Comparison of ENCODE assay signal across 8 mouse cellular contexts in genomic region chr12:24831964-24832427, GRCm38 (mm10). TPM values are rescaled to one million over a fixed set of nuclear protein-coding genes. Genes with fewer than 3 reads are reported as not detected.
DNase-seq lines count a peak whose midpoint lies in the region; ATAC-seq lines count a peak whose summit lies in the region.

No protein-coding gene starts in this region.

- no peaks in the 10 kb centered on the region for H3K27me3 ChIP-seq in lung, embryonic 16.5 days (ENCODE audit: control insufficient read depth, insufficient read depth, low read depth, low read length)
- no peaks in the 10 kb centered on the region for H3K27me3 ChIP-seq in embryonic facial prominence, embryonic 14.5 days (replicated peaks; ENCODE audit: control insufficient read depth, insufficient read depth, low read length)
- H3K27me3 ChIP-seq in midbrain, embryonic 14.5 days (ENCODE audit: control insufficient read depth, insufficient read depth, low read length) = no peaks in the 10 kb centered on the region

- peak overlapping the region; percentile 91 for H3K4me3 ChIP-seq in lung, embryonic 16.5 days (ENCODE audit: low read length)
- H3K4me3 ChIP-seq in embryonic facial prominence, embryonic 14.5 days (ENCODE audit: low read depth, low read length) = peak overlapping the region; percentile 93
- H3K4me3 ChIP-seq in midbrain, embryonic 14.5 days (replicated peaks; ENCODE audit: low read depth, low read length) = peak overlapping the region; percentile 87

- under 1% methylated on average over 23 of the region's 32 CpGs for WGBS in lung, embryonic 16.5 days
- WGBS in embryonic facial prominence, embryonic 14.5 days = 0% methylated on average over 14 of the region's 32 CpGs
- under 1% methylated on average over 32 of the region's 32 CpGs for WGBS in midbrain, embryonic 14.5 days

- no peak for ATAC-seq in lung, embryonic 16.5 days (ENCODE audit: low read depth)
- ATAC-seq in embryonic facial prominence, embryonic 14.5 days (ENCODE audit: low read depth) = no peak
- ATAC-seq in midbrain, embryonic 14.5 days (ENCODE audit: low FRiP score, low TSS enrichment) = no peak

- no peaks in the 10 kb centered on the region for H3K36me3 ChIP-seq in lung, embryonic 16.5 days (ENCODE audit: control insufficient read depth, insufficient read depth, low read length)
- no peaks in the 10 kb centered on the region for H3K36me3 ChIP-seq in embryonic facial prominence, embryonic 14.5 days (ENCODE audit: control insufficient read depth, insufficient read depth, low read length)
- H3K36me3 ChIP-seq in midbrain, embryonic 14.5 days (ENCODE audit: control insufficient read depth, insufficient read depth, low read length) = no peaks in the 10 kb centered on the region

- H3K4me1 ChIP-seq in lung, embryonic 16.5 days (replicated peaks; ENCODE audit: control insufficient read depth, insufficient read depth, low read length) = peaks cover 24% of the 10 kb centered on the region
- peaks cover 28% of the 10 kb centered on the region for H3K4me1 ChIP-seq in embryonic facial prominence, embryonic 14.5 days (ENCODE audit: control insufficient read depth, insufficient read depth, low read length)
- H3K4me1 ChIP-seq in midbrain, embryonic 14.5 days (ENCODE audit: control insufficient read depth, insufficient read depth, low read length) = peaks cover 32% of the 10 kb centered on the region

- no peaks in the 10 kb centered on the region for H3K9me3 ChIP-seq in lung, embryonic 16.5 days (ENCODE audit: control insufficient read depth, low read length)
- no peaks in the 10 kb centered on the region for H3K9me3 ChIP-seq in embryonic facial prominence, embryonic 14.5 days (ENCODE audit: control insufficient read depth, low read length)
- no peaks in the 10 kb centered on the region for H3K9me3 ChIP-seq in midbrain, embryonic 14.5 days (ENCODE audit: control insufficient read depth, low read length)

- H3K9ac ChIP-seq in lung, embryonic 16.5 days (ENCODE audit: low read length) = peak overlapping the region; percentile 88
- peak overlapping the region; percentile 84 for H3K9ac ChIP-seq in embryonic facial prominence, embryonic 14.5 days (ENCODE audit: low read depth, low read length)
- peak overlapping the region; percentile 94 for H3K9ac ChIP-seq in midbrain, embryonic 14.5 days (replicated peaks; ENCODE audit: low read length)

- H3K4me2 ChIP-seq in lung, embryonic 16.5 days (ENCODE audit: low read depth, low read length) = peak overlapping the region; percentile 93
- peak overlapping the region; percentile 67 for H3K4me2 ChIP-seq in embryonic facial prominence, embryonic 14.5 days (ENCODE audit: low read depth, low read length)
- H3K4me2 ChIP-seq in midbrain, embryonic 14.5 days (ENCODE audit: low read length) = peak overlapping the region; percentile 83

- H3K27ac ChIP-seq in lung, embryonic 16.5 days (ENCODE audit: low read length) = peak overlapping the region; percentile 83
- peak overlapping the region; percentile 78; the same call in 1 of the 2 replicates for H3K27ac ChIP-seq in embryonic facial prominence, embryonic 14.5 days (replicated peaks; ENCODE audit: low read depth, low read length)
- peak overlapping the region; percentile 98 for H3K27ac ChIP-seq in midbrain, embryonic 14.5 days (replicated peaks; ENCODE audit: low read depth, low read length)

- DNase-seq in adrenal gland, postnatal 25 days = peak; percentile 29
- no peak for DNase-seq in adrenal gland, adult 2 months
- DNase-seq in lung, postnatal 25 days (ENCODE audit: low spot score) = no peak
- no peak for DNase-seq in embryonic facial prominence, embryonic 14.5 days (ENCODE audit: low spot score)
- peak; percentile 29 for DNase-seq in induced T-regulatory cell, adult 2 months (ENCODE audit: low read depth)
- no peak for DNase-seq in midbrain, embryonic 14.5 days
- DNase-seq in gastrocnemius, adult 18-20 months (ENCODE audit: low spot score) = no peak

RNA-seq across cellular contexts. Expression of gene Mboat2, which starts 1.3 kb away (rescaled TPM):
- 13.0 and 21.0 TPM in 2 replicates for total RNA-seq in adrenal gland, postnatal 25 days (2021)
- 10 to 100 TPM; 12.5 to 23.0 TPM for total RNA-seq in adrenal gland, adult 2 months (2021)
- 3.5 and 4.2 TPM in 2 replicates for polyA plus RNA-seq in adrenal gland, adult 2 months (2012; rRNA removed)
- polyA plus RNA-seq in lung, embryonic 16.5 days (2015; fragmentation: Nextera tagmentation; extraction: Ambion mirVana) = 39.0 and 42.1 TPM in 2 replicates
- polyA plus RNA-seq in embryonic facial prominence, embryonic 14.5 days (2014; fragmentation: Nextera tagmentation; extraction: Ambion mirVana) = 50.5 and 55.5 TPM in 2 replicates
- polyA plus RNA-seq in midbrain, embryonic 14.5 days (2014; fragmentation: Nextera tagmentation; extraction: Ambion mirVana) = 62.3 and 91.0 TPM in 2 replicates
- total RNA-seq in gastrocnemius, adult 18-20 months (2021) = 1 to 10 TPM in 1 of 2 experiments, under 1 TPM in 1; 0.50 to 1.9 TPM

Comparison
In these comparisons a context has a peak if more than half of its experiments do, and no peak if none do; other contexts are left out.
1. DNase-seq: peak in adrenal gland, postnatal 25 days (single experiment) and induced T-regulatory cell, adult 2 months (single experiment); none in adrenal gland, adult 2 months (single experiment), lung, postnatal 25 days (single experiment), embryonic facial prominence, embryonic 14.5 days (single experiment), midbrain, embryonic 14.5 days (single experiment) and gastrocnemius, adult 18-20 months (single experiment).
2. Peak in every context shown above with its lines, with median percentiles within 50 percentile points of each other: H3K27ac ChIP-seq, H3K4me2 ChIP-seq, H3K4me3 ChIP-seq and H3K9ac ChIP-seq.